Mouse (Mus musculus) midbrain, embryonic 11.5 days (tissue): Measurements from ENCODE around the gene Ttn. TPM values are rescaled to one million over a fixed set of nuclear protein-coding genes. Genes with fewer than 3 reads are reported as not detected.
A peak's percentile ranks its signal among the peaks of the same experiment; 100 is the strongest.

Source experiments
- ATAC-seq: fragments of 200-750 bp; cut with Nextera tagmentation; 2 replicates; pipeline ENCODE4 v1.8.0; 2017; ENCODE audit warnings: moderate TSS enrichment, moderate library complexity; ENCODE audit not compliant: low FRiP score
- DNase-seq: peaks from one replicate; pipeline ENCODE4 v3.0.0; 2015; ENCODE audit warnings: low spot score; ENCODE audit errors: missing footprints
- H3K27ac ChIP-seq: fragments of 300-500 bp; sonication (generic); 2 replicates; pipeline ENCODE4 v1.5.1; 2014; ENCODE audit warnings: low read depth, low read length
- H3K27me3 ChIP-seq: fragments of 300-500 bp; sonication (generic); 2 replicates; pipeline ENCODE4 v1.6.1; 2014; ENCODE audit warnings: mild to moderate bottlenecking, low read length, moderate library complexity, mixed read lengths; ENCODE audit not compliant: control insufficient read depth, insufficient read depth
- H3K36me3 ChIP-seq: fragments of 300-500 bp; sonication (generic); 2 replicates; pipeline ENCODE4 v1.6.1; 2014; ENCODE audit warnings: mild to moderate bottlenecking, low read length, moderate library complexity, mixed read lengths; ENCODE audit not compliant: control insufficient read depth, insufficient read depth
- H3K4me1 ChIP-seq: fragments of 300-500 bp; sonication (generic); 2 replicates; pipeline ENCODE4 v1.6.1; 2014; ENCODE audit warnings: low read length; ENCODE audit not compliant: control insufficient read depth, insufficient read depth
- H3K4me2 ChIP-seq: fragments of 300-500 bp; sonication (generic); 2 replicates; pipeline ENCODE4 v1.6.1; 2014; ENCODE audit warnings: mild to moderate bottlenecking, moderate library complexity
- H3K4me3 ChIP-seq: fragments of 300-500 bp; sonication (generic); 2 replicates; pipeline ENCODE4 v1.5.1; 2014; ENCODE audit warnings: low read depth, low read length
- H3K9ac ChIP-seq: fragments of 300-500 bp; sonication (generic); 2 replicates; pipeline ENCODE4 v1.6.1; 2014; ENCODE audit warnings: low read length
- H3K9me3 ChIP-seq: fragments of 300-500 bp; sonication (generic); 2 replicates; pipeline ENCODE4 v1.6.1; 2016; ENCODE audit warnings: low read length; ENCODE audit not compliant: control insufficient read depth
- WGBS: fragments of 180-500 bp; shearing (Covaris S2); extraction: QIAGEN DNeasy Blood & Tissue Kit; methylation state at CpG from one replicate; pipeline ENCODE4 v1.1.7; 2014; 5-methylcytosine and 5-hydroxymethylcytosine counted together
- polyA plus RNA-seq: library from polyadenylated mRNA; unstranded; fragments of >200 nt; fragmentation: Nextera tagmentation; extraction: Ambion mirVana; gene quantifications from 2 replicates; pipeline ENCODE4 v1.2.1, GENCODE M21; 2014

The Ttn gene
- polyA plus RNA-seq, 1 experiment from 2014 or later = 0.04 TPM

GRCm38 (mm10) chr2:76695290-76695689 is 287.1 kb downstream of the Ttn start:
- Histone ChIP-seq H3K4me1 (no peaks in the 10 kb centered on the region), H3K27me3 (no peaks in the 10 kb centered on the region), H3K27ac (no peak overlapping the region), H3K9me3 (no peaks in the 10 kb centered on the region), H3K4me3 (no peak overlapping the region), H3K9ac (no peak overlapping the region), H3K4me2 (no peak overlapping the region), H3K36me3 (peaks cover 9% of the 10 kb centered on the region; the same call in 1 of the 2 replicates)
- DNase-seq = no peak
- 90% methylated on average over 6 of the region's 6 CpGs for WGBS
- no peak for ATAC-seq

- no peak overlapping the region for H3K4me3 ChIP-seq
- H3K9ac ChIP-seq = no peak overlapping the region
- WGBS = 91% methylated on average over 5 of the region's 5 CpGs
- no peaks in the 10 kb centered on the region for H3K9me3 ChIP-seq
- peaks cover 9% of the 10 kb centered on the region; the same call in 1 of the 2 replicates for H3K36me3 ChIP-seq
- ATAC-seq (no peak), DNase-seq (peak; percentile 62)
- H3K27ac ChIP-seq = no peak overlapping the region
- no peaks in the 10 kb centered on the region for H3K27me3 ChIP-seq
- H3K4me1 ChIP-seq = no peaks in the 10 kb centered on the region
- no peak overlapping the region for H3K4me2 ChIP-seq
Observed at GRCm38 (mm10) chr2:76693765-76694164, 288.6 kb downstream of the Ttn start.

GRCm38 (mm10) chr2:76690436-76691204 is 291.7 kb downstream of the Ttn start:
- no peak for ATAC-seq
- 90% methylated on average over 12 of the region's 12 CpGs for WGBS

GRCm38 (mm10) chr2:76688162-76688561 is 294.2 kb downstream of the Ttn start:
- no peaks in the 10 kb centered on the region for H3K4me1 ChIP-seq
- peaks cover 11% of the 10 kb centered on the region; the same call in 1 of the 2 replicates for H3K36me3 ChIP-seq
- no peak overlapping the region for H3K27ac ChIP-seq
- DNase-seq (no peak), ATAC-seq (no peak)
- no peaks in the 10 kb centered on the region for H3K9me3 ChIP-seq
- WGBS = 79% methylated on average over 7 of the region's 7 CpGs
- no peak overlapping the region for H3K4me2 ChIP-seq
- H3K27me3 ChIP-seq = no peaks in the 10 kb centered on the region
- H3K9ac ChIP-seq = no peak overlapping the region
- no peak overlapping the region for H3K4me3 ChIP-seq

More at GRCm38 (mm10) chr2:76690436-76691204, 291.7 kb downstream of the Ttn start:
- H3K27ac ChIP-seq = no peak overlapping the region
- no peak overlapping the region for H3K4me2 ChIP-seq
- DNase-seq = no peak
- peaks cover 13% of the 10 kb centered on the region; the same call in 1 of the 2 replicates for H3K36me3 ChIP-seq
- H3K4me1 ChIP-seq = no peaks in the 10 kb centered on the region
- H3K9me3 ChIP-seq = no peaks in the 10 kb centered on the region
- no peak overlapping the region for H3K9ac ChIP-seq
- no peak overlapping the region for H3K4me3 ChIP-seq
- H3K27me3 ChIP-seq = no peaks in the 10 kb centered on the region

GRCm38 (mm10) chr2:76687608-76688007 is 294.7 kb downstream of the Ttn start:
- no peaks in the 10 kb centered on the region for H3K9me3 ChIP-seq
- no peak overlapping the region for H3K4me2 ChIP-seq
- no peak overlapping the region for H3K4me3 ChIP-seq
- no peaks in the 10 kb centered on the region for H3K4me1 ChIP-seq
- ATAC-seq = no peak
- no peaks in the 10 kb centered on the region for H3K27me3 ChIP-seq
- no peak overlapping the region for H3K9ac ChIP-seq
- no peak overlapping the region for H3K27ac ChIP-seq
- 96% methylated on average over 3 of the region's 3 CpGs for WGBS
- peaks cover 8% of the 10 kb centered on the region; the same call in 1 of the 2 replicates for H3K36me3 ChIP-seq
- no peak for DNase-seq

GRCm38 (mm10) chr2:76686986-76687385 is 295.4 kb downstream of the Ttn start:
- H3K36me3 ChIP-seq = 0 out of 2 replicates have a peak, but pooled peaks cover 8% of the 10 kb centered on the region
- 96% methylated on average over 3 of the region's 3 CpGs for WGBS

GRCm38 (mm10) chr2:76682301-76682700 is 300.0 kb downstream of the Ttn start:
- no peak for ATAC-seq

More at GRCm38 (mm10) chr2:76686986-76687385, 295.4 kb downstream of the Ttn start:
- Histone ChIP-seq H3K27ac (no peak overlapping the region), H3K4me2 (no peak overlapping the region), H3K4me3 (no peak overlapping the region), H3K27me3 (no peaks in the 10 kb centered on the region), H3K9me3 (no peaks in the 10 kb centered on the region), H3K4me1 (no peaks in the 10 kb centered on the region), H3K9ac (no peak overlapping the region)
- ATAC-seq (no peak), DNase-seq (no peak)

GRCm38 (mm10) chr2:76676401-76677226 is 305.7 kb downstream of the Ttn start:
- Histone ChIP-seq H3K36me3 (no peaks in the 10 kb centered on the region), H3K4me2 (peak overlapping the region; percentile 62), H3K27me3 (no peaks in the 10 kb centered on the region), H3K27ac (no peak overlapping the region), H3K9ac (peak overlapping the region; percentile 90; the same call in 1 of the 2 replicates), H3K4me3 (peak overlapping the region; percentile 82), H3K4me1 (peaks cover 14% of the 10 kb centered on the region), H3K9me3 (no peaks in the 10 kb centered on the region)
- WGBS = 71% methylated on average over 13 of the region's 13 CpGs
- DNase-seq = peak; percentile 88
- ATAC-seq = no peak

More at GRCm38 (mm10) chr2:76682301-76682700, 300.0 kb downstream of the Ttn start:
- Histone ChIP-seq H3K36me3 (0 out of 2 replicates have a peak, but pooled peaks cover 8% of the 10 kb centered on the region), H3K9me3 (no peaks in the 10 kb centered on the region), H3K27me3 (no peaks in the 10 kb centered on the region), H3K4me1 (no peaks in the 10 kb centered on the region), H3K4me3 (no peak overlapping the region), H3K9ac (no peak overlapping the region), H3K27ac (no peak overlapping the region), H3K4me2 (no peak overlapping the region)
- 94% methylated on average over 8 of the region's 8 CpGs for WGBS
- DNase-seq = no peak

- Histone ChIP-seq H3K4me2 (peak overlapping the region; percentile 62), H3K4me3 (peak overlapping the region; percentile 82), H3K27ac (no peak overlapping the region), H3K9me3 (no peaks in the 10 kb centered on the region), H3K4me1 (peaks cover 14% of the 10 kb centered on the region), H3K27me3 (no peaks in the 10 kb centered on the region), H3K9ac (peak overlapping the region; percentile 90), H3K36me3 (no peaks in the 10 kb centered on the region)
- ATAC-seq (no peak), DNase-seq (peak; percentile 90)
- 8% methylated on average over 4 of the region's 4 CpGs for WGBS
Observed at GRCm38 (mm10) chr2:76675949-76676348, 306.4 kb downstream of the Ttn start.
